Mouse (Mus musculus): ENCODE measurements around the gene 3110009E18Rik.
A peak's percentile ranks its signal among the peaks of the same experiment; 100 is the strongest.
"Not testable (repeated sequence)": the region's sequence is repeated elsewhere in the genome, so short reads cannot be mapped to it uniquely, and the experiment has no call there.

DNA sequence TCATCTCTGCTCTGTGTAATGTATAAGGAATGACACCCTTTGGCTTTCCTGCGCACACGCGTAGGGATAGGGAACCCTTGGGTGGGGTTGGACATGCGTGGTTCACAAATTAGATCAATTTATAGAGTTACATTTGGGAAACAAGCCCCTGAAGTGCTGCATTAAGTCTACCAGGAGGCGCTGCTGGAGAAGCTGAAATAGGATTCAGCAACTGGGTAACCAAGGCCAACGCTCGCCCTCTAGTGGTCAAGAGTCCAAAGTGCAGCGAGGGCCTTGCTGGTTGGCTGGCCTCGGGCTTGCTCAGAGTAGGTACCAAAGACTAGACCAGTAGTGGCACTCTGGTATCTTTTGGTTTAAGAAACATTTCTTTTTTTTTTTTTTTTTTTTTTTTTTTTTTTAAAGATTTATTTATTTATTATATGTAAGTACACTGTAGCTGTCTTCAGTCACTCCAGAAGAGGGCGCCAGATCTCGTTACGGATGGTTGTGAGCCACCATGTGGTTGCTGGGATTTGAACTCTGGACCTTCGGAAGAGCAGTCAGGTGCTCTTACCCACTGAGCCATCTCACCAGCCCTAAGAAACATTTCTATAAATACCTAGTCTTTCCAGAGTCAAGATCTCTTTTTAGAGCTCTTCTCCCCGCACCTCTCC is 27.4 kb upstream of the 3110009E18Rik start:
- TF ChIP-seq CTCF (IDR thresholded peaks at IDR 0.05): peak; percentile 96
- TF ChIP-seq EP300 (IDR thresholded peaks at IDR 0.05): not testable (repeated sequence)

Measured in lung, postnatal 0 days (tissue).